Mouse (Mus musculus) CD4-positive, CD25-positive, alpha-beta regulatory T cell, adult 9 weeks (primary cell): ENCODE results near the gene Antxr2. TPM values are rescaled to one million over a fixed set of nuclear protein-coding genes. Genes with fewer than 3 reads are reported as not detected.

Source experiments
- polyA plus RNA-seq: library from polyadenylated mRNA; unstranded; fragments of 100-300 nt; shearing (Covaris generic); gene quantifications from one replicate; pipeline ENCODE4 v1.2.1, GENCODE M21; 2017

Antxr2 gene
- polyA plus RNA-seq, result 28.7 TPM

DNA sequence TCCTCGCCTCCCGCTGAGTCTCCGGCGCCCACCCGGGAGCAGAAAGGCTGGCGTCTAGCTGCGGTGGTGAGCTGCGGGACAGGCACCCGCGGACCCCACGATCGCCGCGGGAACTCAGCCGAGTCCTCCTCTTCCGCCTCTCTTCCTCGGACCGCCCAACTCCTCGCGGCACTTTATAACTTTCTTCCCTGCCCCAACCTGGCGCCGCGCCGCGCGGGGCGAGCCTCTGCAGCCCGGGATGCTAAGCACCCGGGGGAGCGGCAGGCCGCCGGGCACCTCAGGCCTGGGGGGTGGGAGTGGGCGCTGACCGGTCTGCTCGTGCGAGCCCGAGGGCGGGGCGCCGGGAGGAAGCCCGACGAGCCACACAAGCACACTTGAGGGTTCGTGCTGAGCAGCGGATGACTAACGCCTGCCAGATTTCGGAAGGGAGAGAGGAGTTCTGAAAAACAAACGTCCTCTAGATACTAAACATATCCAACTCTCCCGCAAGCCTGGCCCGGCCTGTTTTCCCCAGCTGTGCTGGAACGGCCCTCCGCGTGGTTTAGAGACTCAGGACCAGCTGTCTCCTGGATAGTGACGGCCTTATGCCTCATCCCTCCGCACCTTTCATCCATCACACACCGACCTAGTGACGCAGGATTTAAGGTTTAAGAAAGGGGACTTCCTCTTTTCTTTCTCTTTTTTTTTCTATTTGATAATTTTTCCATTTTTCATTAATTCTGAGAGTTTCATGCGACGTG lies at the start of gene Antxr2:
TSS of gene Antxr2 (minus strand) at position 142 of the 740 bp plus-strand sequence.

Other genes starting within 250 kb of the Antxr2 start
- not detected for gene Prdm8, start 136.2 kb upstream of the Antxr2 start, polyA plus RNA-seq
- gene Fgf5, start 223.1 kb upstream of the Antxr2 start, polyA plus RNA-seq, result not detected